Mouse (Mus musculus): Measurements from ENCODE around the gene Rps6ka5. TPM values are rescaled to one million over a fixed set of nuclear protein-coding genes. Genes with fewer than 3 reads are reported as not detected.

Gene Rps6ka5
- total and polyA plus RNA-seq, 3 experiments, result 0.92 to 3.3 TPM; not detected in 1

- no peaks in the 10 kb centered on the region for H3K9me3 ChIP-seq (replicated peaks; ENCODE audit: insufficient read depth, low read length)
- no peaks in the 10 kb centered on the region for H3K79me2 ChIP-seq (ENCODE audit: control insufficient read depth, insufficient read depth, low read length, poor library complexity)
- peaks cover 0 to 12% of the 10 kb centered on the region in 2 experiments; a peak in 2 of 4 replicates for H3K36me3 ChIP-seq (ENCODE audit: control insufficient read depth in 1 of 2, insufficient read depth in 2 of 2, low read length in 2 of 2)
- H3K27ac ChIP-seq (ENCODE audit: control insufficient read depth, low read depth, low read length), result no peak overlapping the region
- no peak for TF ChIP-seq MYB (IDR thresholded peaks at IDR 0.05; ENCODE audit: low read depth, low read length)
- TF ChIP-seq EP300 (IDR thresholded peaks at IDR 0.05; ENCODE audit: low read depth in 1 of 2, low read length in 2 of 2), result 0 out of 4 replicates have a peak, but pooled peaks of 1 of the 2 experiments have one; percentile 18
- H3K4me1 ChIP-seq (ENCODE audit: control insufficient read depth in 1 of 2, insufficient read depth in 2 of 2, low read length in 2 of 2), result peaks cover 4 to 5% of the 10 kb centered on the region in 2 experiments
- DNase-seq (ENCODE audit: low read depth, low spot score), result no peak
- no peak overlapping the region for H3K4me3 ChIP-seq (ENCODE audit: control insufficient read depth in 1 of 2, insufficient read depth in 1 of 2, low read depth in 2 of 2, low read length in 2 of 2)
- no peaks in the 10 kb centered on the region for H3K27me3 ChIP-seq (ENCODE audit: control insufficient read depth in 1 of 2, insufficient read depth in 2 of 2, low read length in 2 of 2)
- H3K9ac ChIP-seq (ENCODE audit: control insufficient read depth, low read depth, low read length, poor library complexity, severe bottlenecking), result no peak overlapping the region
These were observed 9.8 kb downstream of the Rps6ka5 start for GRCm38 (mm10) chr12:100716969-100717368.

GRCm38 (mm10) chr12:100711819-100712218 is 15.0 kb downstream of the Rps6ka5 start:
- Histone ChIP-seq H3K9me3 (replicated peaks; ENCODE audit: insufficient read depth, low read length) (no peaks in the 10 kb centered on the region), H3K4me3 (ENCODE audit: control insufficient read depth in 1 of 2, insufficient read depth in 1 of 2, low read depth in 2 of 2, low read length in 2 of 2) (peak overlapping the region; percentile 12 to 41; a peak in 2 of 4 replicates), H3K4me1 (ENCODE audit: control insufficient read depth in 1 of 2, insufficient read depth in 2 of 2, low read length in 2 of 2) (peaks cover 15 to 21% of the 10 kb centered on the region in 2 experiments), H3K27ac (ENCODE audit: control insufficient read depth, low read depth, low read length) (peak overlapping the region; percentile 16; the same call in 1 of the 2 replicates), H3K36me3 (ENCODE audit: control insufficient read depth in 1 of 2, insufficient read depth in 2 of 2, low read length in 2 of 2) (peaks cover 0 to 28% of the 10 kb centered on the region in 2 experiments; a peak in 2 of 4 replicates), H3K79me2 (ENCODE audit: control insufficient read depth, insufficient read depth, low read length, poor library complexity) (no peaks in the 10 kb centered on the region), H3K27me3 (ENCODE audit: control insufficient read depth in 1 of 2, insufficient read depth in 2 of 2, low read length in 2 of 2) (no peaks in the 10 kb centered on the region), H3K9ac (ENCODE audit: control insufficient read depth, low read depth, low read length, poor library complexity, severe bottlenecking) (no peak overlapping the region)
- TF ChIP-seq NRF1 (IDR thresholded peaks at IDR 0.05; ENCODE audit: insufficient read depth, low read depth, low read length, poor library complexity, severe bottlenecking) (no peak), ZC3H11A (IDR thresholded peaks at IDR 0.05; ENCODE audit: low read depth, low read length) (no peak), GATA1 (IDR thresholded peaks at IDR 0.05; ENCODE audit: low read depth, low read length) (peak; percentile 57; the same call in 1 of the 2 replicates), ETS1 (IDR thresholded peaks at IDR 0.05; ENCODE audit: low read depth, low read length) (peak; percentile 45; the same call in 1 of the 2 replicates), TAL1 (IDR thresholded peaks at IDR 0.05; ENCODE audit: low read length) (peak; percentile 64), TCF12 (IDR thresholded peaks at IDR 0.05; ENCODE audit: low read depth, low read length) (peak; percentile 72), EP300 (IDR thresholded peaks at IDR 0.05; ENCODE audit: low read depth in 1 of 2, low read length in 2 of 2) (peak in 1 of 2 experiments; percentile 59; a peak in 3 of 4 replicates), E2F4 (IDR thresholded peaks at IDR 0.05; ENCODE audit: borderline replicate concordance, low read depth, low read length) (no peak), SIN3A (IDR thresholded peaks at IDR 0.05; ENCODE audit: low read length) (peak; percentile 2; the same call in 1 of the 2 replicates), JUND (IDR thresholded peaks at IDR 0.05; ENCODE audit: low read depth, low read length) (no peak)
- DNase-seq (ENCODE audit: low read depth, low spot score), result peak; percentile 43

- Histone ChIP-seq H3K79me2 (ENCODE audit: control insufficient read depth, insufficient read depth, low read length, poor library complexity) (no peaks in the 10 kb centered on the region), H3K36me3 (ENCODE audit: control insufficient read depth in 1 of 2, insufficient read depth in 2 of 2, low read length in 2 of 2) (peaks cover 0 to 27% of the 10 kb centered on the region in 2 experiments; a peak in 2 of 4 replicates), H3K4me3 (ENCODE audit: control insufficient read depth in 1 of 2, insufficient read depth in 1 of 2, low read depth in 2 of 2, low read length in 2 of 2) (peak overlapping the region; percentile 38 to 41), H3K27me3 (ENCODE audit: control insufficient read depth in 1 of 2, insufficient read depth in 2 of 2, low read length in 2 of 2) (no peaks in the 10 kb centered on the region), H3K27ac (ENCODE audit: control insufficient read depth, low read depth, low read length) (peak overlapping the region; percentile 56), H3K9me3 (replicated peaks; ENCODE audit: insufficient read depth, low read length) (no peaks in the 10 kb centered on the region), H3K4me1 (ENCODE audit: control insufficient read depth in 1 of 2, insufficient read depth in 2 of 2, low read length in 2 of 2) (peaks cover 13 to 19% of the 10 kb centered on the region in 2 experiments), H3K9ac (ENCODE audit: control insufficient read depth, low read depth, low read length, poor library complexity, severe bottlenecking) (peak overlapping the region; percentile 49)
- TF ChIP-seq ETS1 (IDR thresholded peaks at IDR 0.05; ENCODE audit: low read depth, low read length) (no peak), MYC (IDR thresholded peaks at IDR 0.05; ENCODE audit: low read depth, low read length) (0 out of 2 replicates have a peak, but pooled peaks have one; percentile 10), HCFC1 (IDR thresholded peaks at IDR 0.05; ENCODE audit: low read depth, low read length) (no peak), TBP (IDR thresholded peaks at IDR 0.05; ENCODE audit: low read depth, low read length) (0 out of 2 replicates have a peak, but pooled peaks have one; percentile 60), ZC3H11A (IDR thresholded peaks at IDR 0.05; ENCODE audit: low read depth, low read length) (no peak), EP300 (IDR thresholded peaks at IDR 0.05; ENCODE audit: low read depth in 1 of 2, low read length in 2 of 2) (peak in 1 of 2 experiments; percentile 2; a peak in 1 of 4 replicates)
- peak; percentile 55 for DNase-seq (ENCODE audit: low read depth, low spot score)
These were observed 15.6 kb downstream of the Rps6ka5 start for GRCm38 (mm10) chr12:100711116-100711691.

All from MEL (cell line).